Mouse (Mus musculus): ENCODE results near the gene Mettl21a. TPM values are rescaled to one million over a fixed set of nuclear protein-coding genes. Genes with fewer than 3 reads are reported as not detected.
"Not testable (repeated sequence)": the region's sequence is repeated elsewhere in the genome, so short reads cannot be mapped to it uniquely, and the experiment has no call there.

The Mettl21a gene
- total and polyA plus RNA-seq, 3 experiments, result 5.0 to 8.2 (median 7.0) TPM

DNA sequence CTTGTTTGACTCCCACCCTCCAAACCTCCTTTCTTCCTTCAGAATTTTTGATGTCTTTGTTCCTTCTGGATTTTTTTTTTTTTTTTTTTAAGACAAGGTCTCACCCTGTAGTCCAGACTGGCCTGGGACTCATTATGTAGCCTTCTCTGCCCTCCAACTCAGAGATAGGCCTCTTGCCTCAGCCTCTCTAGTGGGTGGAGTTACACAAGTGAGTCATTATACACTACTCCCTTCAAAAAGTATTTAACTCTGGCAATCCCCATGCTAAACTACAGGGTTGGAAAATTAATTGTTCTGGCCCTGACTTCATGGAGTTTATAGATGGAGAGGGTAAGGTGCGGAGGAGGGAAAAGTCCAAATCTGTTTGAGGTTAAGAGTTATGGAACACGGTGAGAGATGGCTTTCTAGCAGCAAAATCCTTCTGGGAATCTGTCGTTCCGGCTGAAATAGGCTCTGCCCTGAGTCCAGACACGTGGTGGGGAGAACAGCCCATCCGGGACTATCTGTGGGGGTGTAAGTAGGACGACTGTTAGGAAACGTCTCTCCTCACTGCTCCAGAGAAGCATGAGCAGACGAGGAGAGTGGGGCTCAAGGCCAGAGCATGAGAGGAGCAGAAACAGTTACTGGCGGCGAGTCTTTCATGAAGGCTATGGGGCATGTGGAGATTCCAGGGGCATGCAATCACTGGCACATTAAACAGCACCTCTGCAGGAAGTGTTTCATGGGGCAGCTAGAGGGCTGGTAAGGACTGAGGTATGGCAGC, 32.5 kb upstream of the Mettl21a start:
- Histone ChIP-seq H3K36me3 (ENCODE audit: control insufficient read depth, insufficient read depth, low read length) (no peaks in the 10 kb centered on the region), H3K27me3 (ENCODE audit: control insufficient read depth, insufficient read depth, low read length) (no peaks in the 10 kb centered on the region; the same call in 1 of the 2 replicates), H3K9ac (ENCODE audit: low read depth, low read length) (no peak overlapping the region), H3K4me1 (ENCODE audit: control insufficient read depth, insufficient read depth, low read length) (no peaks in the 10 kb centered on the region; the same call in 1 of the 2 replicates), H3K4me3 (no peak overlapping the region), H3K79me2 (replicated peaks; ENCODE audit: control insufficient read depth, insufficient read depth, low read length) (no peaks in the 10 kb centered on the region), H3K27ac (no peak overlapping the region)
- DNase-seq, result peak; percentile 12 to 22
- intact Hi-C loops (cut with DNase I), result no loop called here
- WGBS, result 56% methylated on average over 11 of the region's 11 CpGs
- TF ChIP-seq EP300 (IDR thresholded peaks at IDR 0.05; ENCODE audit: insufficient read depth, low read depth, low read length) (no peak), POLR2A (IDR thresholded peaks at IDR 0.05; ENCODE audit: insufficient read depth, low read depth, low read length) (no peak), CTCF (IDR thresholded peaks at IDR 0.05) (no peak)

DNA sequence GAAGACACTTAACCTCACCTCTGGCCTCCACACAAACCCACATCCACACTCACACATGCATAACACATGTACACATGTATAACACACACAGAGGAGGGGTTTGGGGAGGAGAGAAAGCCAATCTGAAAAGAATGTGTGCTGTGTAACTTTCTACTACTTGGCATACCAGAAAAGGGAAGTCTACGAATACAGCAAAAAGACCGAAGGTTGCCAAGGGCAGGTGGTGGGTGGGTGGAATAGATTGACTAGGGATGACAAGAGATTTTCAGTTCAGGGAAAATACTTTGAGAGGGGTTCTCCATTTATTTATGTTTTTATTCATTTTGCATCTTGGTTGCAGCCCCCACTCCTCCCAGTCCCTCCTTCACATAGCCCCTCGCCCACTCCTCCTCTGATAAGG, 27.5 kb upstream of the Mettl21a start:
- Histone ChIP-seq H3K4me1 (ENCODE audit: control insufficient read depth, insufficient read depth, low read length) (no peaks in the 10 kb centered on the region), H3K9ac (ENCODE audit: low read depth, low read length) (no peak overlapping the region), H3K27ac (no peak overlapping the region), H3K36me3 (ENCODE audit: control insufficient read depth, insufficient read depth, low read length) (no peaks in the 10 kb centered on the region), H3K4me3 (no peak overlapping the region), H3K27me3 (ENCODE audit: control insufficient read depth, insufficient read depth, low read length) (no peaks in the 10 kb centered on the region), H3K79me2 (replicated peaks; ENCODE audit: control insufficient read depth, insufficient read depth, low read length) (no peaks in the 10 kb centered on the region)
- TF ChIP-seq CTCF (IDR thresholded peaks at IDR 0.05) (no peak), EP300 (IDR thresholded peaks at IDR 0.05; ENCODE audit: insufficient read depth, low read depth, low read length) (no peak), POLR2A (IDR thresholded peaks at IDR 0.05; ENCODE audit: insufficient read depth, low read depth, low read length) (no peak)
- WGBS, result 90% methylated on average over 3 of the region's 3 CpGs
- intact Hi-C loops (cut with DNase I), result no loop called here
- DNase-seq, result no peak

- H3K27me3 ChIP-seq (ENCODE audit: control insufficient read depth, insufficient read depth, low read length); H3K9ac ChIP-seq (ENCODE audit: low read depth, low read length); H3K79me2 ChIP-seq (replicated peaks; ENCODE audit: control insufficient read depth, insufficient read depth, low read length); intact Hi-C loops (cut with DNase I); H3K27ac ChIP-seq; H3K4me3 ChIP-seq; H3K4me1 ChIP-seq (ENCODE audit: control insufficient read depth, insufficient read depth, low read length); H3K36me3 ChIP-seq (ENCODE audit: control insufficient read depth, insufficient read depth, low read length); DNase-seq: not testable (repeated sequence)
- 88% methylated on average over 8 of the region's 8 CpGs for WGBS
Measured at GRCm38 (mm10) chr1:64642541-64642940, 25.5 kb upstream of the Mettl21a start.

DNA sequence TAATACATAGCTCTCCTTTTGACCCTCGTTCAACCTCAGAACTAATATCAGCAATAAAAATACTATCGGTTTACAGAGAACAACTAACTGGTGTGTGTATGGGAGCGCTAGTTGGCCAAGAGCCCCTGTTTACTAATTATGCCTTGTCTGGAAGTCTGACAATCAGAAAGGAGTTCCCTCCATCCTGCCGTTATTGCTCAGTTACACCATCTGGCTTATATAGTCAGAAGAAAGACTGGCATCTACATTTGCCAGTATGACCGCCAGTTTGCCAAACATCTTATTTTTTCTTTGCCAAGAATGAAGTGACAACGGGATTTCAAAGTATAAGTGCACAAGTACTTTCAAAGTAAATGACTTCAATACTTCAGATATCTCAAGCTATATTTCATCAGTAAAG, 24.0 kb upstream of the Mettl21a start:
- no peaks in the 10 kb centered on the region for H3K27me3 ChIP-seq (ENCODE audit: control insufficient read depth, insufficient read depth, low read length)
- no peak for DNase-seq
- no peaks in the 10 kb centered on the region for H3K79me2 ChIP-seq (replicated peaks; ENCODE audit: control insufficient read depth, insufficient read depth, low read length)
- intact Hi-C loops (cut with DNase I), result no loop called here
- H3K27ac ChIP-seq, result no peak overlapping the region
- H3K9ac ChIP-seq (ENCODE audit: low read depth, low read length), result no peak overlapping the region
- WGBS, result 89% methylated on average over 6 of the region's 6 CpGs
- H3K4me3 ChIP-seq, result no peak overlapping the region
- TF ChIP-seq EP300 (IDR thresholded peaks at IDR 0.05; ENCODE audit: insufficient read depth, low read depth, low read length) (no peak), POLR2A (IDR thresholded peaks at IDR 0.05; ENCODE audit: insufficient read depth, low read depth, low read length) (no peak), CTCF (IDR thresholded peaks at IDR 0.05) (no peak)
- H3K36me3 ChIP-seq (ENCODE audit: control insufficient read depth, insufficient read depth, low read length), result no peaks in the 10 kb centered on the region
- no peaks in the 10 kb centered on the region for H3K4me1 ChIP-seq (ENCODE audit: control insufficient read depth, insufficient read depth, low read length)

GRCm38 (mm10) chr1:64639279-64639678, 22.2 kb upstream of the Mettl21a start:
- H3K27me3 ChIP-seq (ENCODE audit: control insufficient read depth, insufficient read depth, low read length), result no peaks in the 10 kb centered on the region
- TF ChIP-seq EP300 (IDR thresholded peaks at IDR 0.05; ENCODE audit: insufficient read depth, low read depth, low read length) (no peak), POLR2A (IDR thresholded peaks at IDR 0.05; ENCODE audit: insufficient read depth, low read depth, low read length) (no peak), CTCF (IDR thresholded peaks at IDR 0.05) (no peak)
- H3K36me3 ChIP-seq (ENCODE audit: control insufficient read depth, insufficient read depth, low read length), result no peaks in the 10 kb centered on the region
- H3K4me3 ChIP-seq, result no peak overlapping the region
- 82% methylated on average over 6 of the region's 6 CpGs for WGBS
- H3K4me1 ChIP-seq (ENCODE audit: control insufficient read depth, insufficient read depth, low read length), result no peaks in the 10 kb centered on the region
- intact Hi-C loops (cut with DNase I), result no loop called here
- no peak overlapping the region for H3K9ac ChIP-seq (ENCODE audit: low read depth, low read length)
- H3K27ac ChIP-seq, result no peak overlapping the region
- DNase-seq, result no peak
- H3K79me2 ChIP-seq (replicated peaks; ENCODE audit: control insufficient read depth, insufficient read depth, low read length), result no peaks in the 10 kb centered on the region

DNA sequence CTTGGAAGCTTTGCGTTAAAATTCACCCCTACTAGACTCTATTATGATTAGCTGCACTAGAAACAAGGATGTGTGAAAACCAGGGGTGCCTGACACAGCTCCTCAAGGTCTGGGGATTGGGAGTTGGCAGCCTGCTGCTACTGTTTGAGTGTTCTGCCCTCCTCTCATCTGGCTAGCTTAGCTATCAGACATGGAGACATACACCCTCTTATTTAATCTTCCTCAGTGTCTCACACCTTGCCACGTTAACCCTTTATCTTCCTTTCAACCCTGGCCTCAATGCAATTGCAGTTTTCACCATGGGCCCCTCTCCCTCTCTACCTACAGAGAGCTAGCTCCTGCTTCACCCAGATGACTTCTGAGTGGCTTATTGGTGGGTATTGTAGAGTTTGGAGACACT, 18.6 kb upstream of the Mettl21a start:
- Histone ChIP-seq H3K4me1 (ENCODE audit: control insufficient read depth, insufficient read depth, low read length) (no peaks in the 10 kb centered on the region), H3K27me3 (ENCODE audit: control insufficient read depth, insufficient read depth, low read length) (no peaks in the 10 kb centered on the region), H3K27ac (no peak overlapping the region), H3K79me2 (replicated peaks; ENCODE audit: control insufficient read depth, insufficient read depth, low read length) (no peaks in the 10 kb centered on the region), H3K9ac (ENCODE audit: low read depth, low read length) (no peak overlapping the region), H3K4me3 (no peak overlapping the region), H3K36me3 (ENCODE audit: control insufficient read depth, insufficient read depth, low read length) (no peaks in the 10 kb centered on the region)
- intact Hi-C loops (cut with DNase I), result no loop called here
- TF ChIP-seq EP300 (IDR thresholded peaks at IDR 0.05; ENCODE audit: insufficient read depth, low read depth, low read length) (no peak), CTCF (IDR thresholded peaks at IDR 0.05) (no peak), POLR2A (IDR thresholded peaks at IDR 0.05; ENCODE audit: insufficient read depth, low read depth, low read length) (no peak)
- no peak for DNase-seq
- WGBS, result 28% methylated on average over 2 of the region's 2 CpGs
